Mouse (Mus musculus) ES-Bruce4 (cell line): ENCODE measurements around the gene Cadps. TPM values are rescaled to one million over a fixed set of nuclear protein-coding genes. Genes with fewer than 3 reads are reported as not detected.

Experiments used
- H3K27ac ChIP-seq: 2 replicates; pipeline ENCODE4 v1.5.1; 2012; ENCODE audit warnings: low read length, inconsistent platforms; ENCODE audit not compliant: insufficient read depth
- H3K27me3 ChIP-seq: 2 replicates; pipeline ENCODE4 v1.6.1; 2012; ENCODE audit warnings: mild to moderate bottlenecking, low read length, inconsistent platforms; ENCODE audit not compliant: control insufficient read depth, poor library complexity, insufficient read depth, severe bottlenecking
- H3K36me3 ChIP-seq: 2 replicates; pipeline ENCODE4 v1.6.1; 2012; ENCODE audit warnings: inconsistent platforms, mild to moderate bottlenecking, low read length, moderate library complexity; ENCODE audit not compliant: control insufficient read depth, poor library complexity, insufficient read depth, severe bottlenecking
- H3K4me1 ChIP-seq: one replicate; pipeline ENCODE4 v1.8.1; 2011; ENCODE audit warnings: low read length; ENCODE audit not compliant: control insufficient read depth, insufficient read depth
- H3K4me3 ChIP-seq: 2 replicates; pipeline ENCODE4 v1.5.1; 2011; ENCODE audit warnings: low read depth, mild to moderate bottlenecking, low read length
- H3K9ac ChIP-seq: 2 replicates; pipeline ENCODE4 v1.6.1; 2012; ENCODE audit warnings: low read depth, mild to moderate bottlenecking, inconsistent platforms; ENCODE audit not compliant: poor library complexity, severe bottlenecking
- H3K9me3 ChIP-seq: replicated peaks from 2 replicates; pipeline ENCODE4 v1.6.1; 2012; ENCODE audit warnings: mild to moderate bottlenecking, low read length, inconsistent platforms; ENCODE audit not compliant: control insufficient read depth, poor library complexity, insufficient read depth, severe bottlenecking
- CTCF ChIP-seq: IDR thresholded peaks from one replicate; pipeline ENCODE4 v1.8.1; 2011; ENCODE audit warnings: low read depth, low read length
- EP300 ChIP-seq: IDR thresholded peaks from 2 replicates; pipeline ENCODE4 v1.6.1; 2011; ENCODE audit warnings: low read depth, low read length; ENCODE audit not compliant: insufficient read depth
- POLR2A ChIP-seq: IDR thresholded peaks from one replicate; pipeline ENCODE4 v1.8.1; 2011; ENCODE audit warnings: low read length; ENCODE audit not compliant: insufficient read depth
- polyA plus RNA-seq: library from polyadenylated mRNA; stranded (reverse); fragments of >200 nt; gene quantifications from 2 replicates; pipeline ENCODE4 v1.2.4, GENCODE M21; 2011; ENCODE audit warnings: low read depth; ENCODE audit not compliant: missing spikeins, insufficient read depth, insufficient read length

Cadps gene
- polyA plus RNA-seq, 1 experiment, result 1.3 TPM

DNA sequence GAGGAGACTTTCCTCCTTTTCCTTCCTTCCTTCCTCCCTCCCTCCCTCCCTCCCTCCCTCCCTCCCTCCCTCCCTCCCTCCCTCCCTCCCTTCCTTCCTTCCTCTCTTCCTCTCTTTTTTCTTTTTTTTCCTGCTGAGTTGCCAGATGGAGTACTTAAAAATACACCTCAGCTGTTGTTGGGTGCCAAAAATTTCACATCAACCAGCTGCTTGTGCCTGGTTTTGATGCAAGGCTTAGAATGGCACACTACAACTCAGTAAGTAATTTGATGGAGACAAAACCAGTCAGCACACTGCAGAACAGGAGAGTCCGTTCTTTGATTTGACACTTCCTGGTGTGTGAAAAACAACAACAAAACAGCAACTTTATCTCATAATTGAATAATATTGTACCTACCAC lies 42.9 kb downstream of the Cadps start:
- Histone ChIP-seq H3K27ac (no peak overlapping the region), H3K4me1 (no peaks in the 10 kb centered on the region), H3K9me3 (no peaks in the 10 kb centered on the region), H3K36me3 (no peaks in the 10 kb centered on the region), H3K9ac (no peak overlapping the region), H3K4me3 (no peak overlapping the region), H3K27me3 (no peaks in the 10 kb centered on the region)
- no peak for TF ChIP-seq CTCF

DNA sequence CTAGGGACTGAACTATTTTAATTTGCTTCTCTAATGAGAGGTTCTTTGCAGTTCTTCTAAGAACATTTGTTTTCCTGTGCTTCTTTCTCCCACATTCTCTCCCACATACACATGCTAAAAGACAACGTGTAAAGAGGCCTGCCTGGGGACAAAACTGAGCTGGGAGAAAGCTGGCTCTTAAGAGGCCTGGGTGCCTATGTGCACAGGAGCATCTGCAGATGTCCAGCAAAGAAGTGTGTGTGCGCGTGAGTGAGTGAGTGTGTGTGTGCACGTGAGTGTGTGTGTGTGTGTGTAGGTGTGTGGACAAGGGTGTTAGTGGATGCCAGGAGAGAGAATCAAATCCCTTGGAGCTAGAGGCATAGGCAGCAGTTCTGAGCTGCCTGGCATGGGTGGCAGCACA lies 44.9 kb downstream of the Cadps start:
- H3K9ac ChIP-seq, result no peak overlapping the region
- no peaks in the 10 kb centered on the region for H3K4me1 ChIP-seq
- no peak overlapping the region for H3K4me3 ChIP-seq
- TF ChIP-seq POLR2A (no peak), EP300 (no peak), CTCF (no peak)
- no peaks in the 10 kb centered on the region for H3K27me3 ChIP-seq
- no peak overlapping the region for H3K27ac ChIP-seq
- no peaks in the 10 kb centered on the region for H3K36me3 ChIP-seq
- no peaks in the 10 kb centered on the region for H3K9me3 ChIP-seq

DNA sequence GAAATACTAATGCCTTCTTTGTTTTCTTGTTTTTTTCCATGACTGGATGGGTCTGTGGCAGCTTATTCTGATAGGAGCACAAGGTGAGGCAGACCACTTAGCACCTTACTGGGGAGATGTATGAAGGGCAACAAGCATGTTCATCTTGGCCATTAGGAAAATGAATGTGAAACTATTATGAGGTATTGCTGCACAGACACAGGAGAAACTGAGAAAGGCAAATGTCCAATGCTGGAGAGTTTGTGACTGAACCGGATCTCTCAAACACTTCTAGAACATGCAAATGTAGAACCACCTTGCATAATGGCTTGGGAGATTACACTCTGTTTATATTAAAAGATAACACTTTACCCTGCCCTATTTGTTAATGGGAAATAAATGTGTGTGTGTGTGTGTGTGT lies 54.0 kb downstream of the Cadps start:
- Histone ChIP-seq H3K9me3 (no peaks in the 10 kb centered on the region), H3K27me3 (no peaks in the 10 kb centered on the region), H3K4me1 (no peaks in the 10 kb centered on the region), H3K4me3 (no peak overlapping the region), H3K9ac (no peak overlapping the region), H3K36me3 (no peaks in the 10 kb centered on the region), H3K27ac (no peak overlapping the region)
- TF ChIP-seq CTCF, result no peak

DNA sequence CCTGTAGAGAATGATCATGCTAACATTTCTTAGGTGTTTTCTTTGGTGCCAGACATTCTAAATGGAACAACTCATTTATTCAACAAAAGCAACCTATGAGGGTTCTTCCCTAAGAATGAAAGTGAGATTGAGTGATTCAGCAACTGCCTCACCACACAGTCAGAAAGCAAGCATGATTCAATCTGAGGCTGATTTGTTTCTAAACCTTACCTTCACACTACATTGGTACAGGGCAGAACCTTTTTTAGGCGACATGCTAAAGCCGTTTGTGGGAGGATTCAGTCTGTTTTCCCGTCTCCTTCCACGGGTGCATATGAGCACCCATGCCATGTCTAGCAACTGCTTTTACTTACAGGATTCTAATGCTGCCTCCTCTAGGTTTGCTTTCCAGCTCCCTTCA lies 69.6 kb downstream of the Cadps start:
- no peak overlapping the region for H3K4me3 ChIP-seq
- no peak overlapping the region for H3K9ac ChIP-seq
- H3K36me3 ChIP-seq, result no peaks in the 10 kb centered on the region
- no peaks in the 10 kb centered on the region for H3K9me3 ChIP-seq
- no peak overlapping the region for H3K27ac ChIP-seq
- H3K27me3 ChIP-seq, result no peaks in the 10 kb centered on the region
- no peaks in the 10 kb centered on the region for H3K4me1 ChIP-seq
- TF ChIP-seq CTCF, result no peak
- TF ChIP-seq POLR2A, result no peak
- TF ChIP-seq EP300, result no peak

DNA sequence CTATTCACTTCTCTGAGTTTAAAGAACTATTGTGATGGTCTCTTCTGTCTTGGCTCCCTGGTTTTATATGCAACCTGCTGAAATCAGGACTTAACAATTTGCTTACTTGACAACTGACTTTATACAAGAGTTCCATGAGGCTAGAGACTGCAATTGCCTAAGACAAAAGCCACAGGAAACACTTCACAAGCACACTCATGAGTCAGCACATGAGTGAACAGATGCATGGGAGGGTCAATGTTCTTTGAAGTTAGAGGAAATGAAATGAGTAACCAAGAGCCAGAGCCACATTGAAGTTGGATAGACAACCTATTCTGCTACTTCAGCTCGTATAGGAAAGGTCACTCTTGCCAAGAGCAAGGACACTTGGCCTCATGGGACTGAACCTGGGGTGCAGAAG lies 71.1 kb downstream of the Cadps start:
- Histone ChIP-seq H3K9me3 (no peaks in the 10 kb centered on the region), H3K27me3 (no peaks in the 10 kb centered on the region), H3K4me1 (no peaks in the 10 kb centered on the region), H3K9ac (no peak overlapping the region), H3K4me3 (no peak overlapping the region), H3K27ac (no peak overlapping the region), H3K36me3 (no peaks in the 10 kb centered on the region)
- TF ChIP-seq POLR2A (no peak), CTCF (no peak), EP300 (no peak)

DNA sequence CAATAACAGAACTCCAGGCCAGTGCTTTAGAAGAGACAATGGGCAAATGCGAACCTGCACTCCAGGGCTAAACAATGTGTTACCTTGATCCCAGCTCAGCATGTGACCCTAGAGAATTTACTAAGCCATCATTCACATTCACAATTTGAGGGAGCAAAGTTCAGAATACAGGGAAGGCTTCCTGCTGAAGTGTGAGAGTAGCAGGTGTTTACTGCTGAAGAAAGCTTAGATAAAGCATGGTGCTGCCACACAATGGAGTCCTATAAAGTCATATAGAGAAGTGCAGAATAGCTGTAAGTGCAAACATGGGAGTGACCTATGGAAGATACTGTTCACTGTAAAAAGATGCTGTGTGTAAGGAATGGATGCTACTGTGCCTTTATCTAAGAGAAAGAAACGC lies 91.9 kb downstream of the Cadps start:
- no peak for TF ChIP-seq CTCF
- no peak for TF ChIP-seq POLR2A
- no peak for TF ChIP-seq EP300
- Histone ChIP-seq H3K27ac (no peak overlapping the region), H3K9ac (no peak overlapping the region), H3K36me3 (no peaks in the 10 kb centered on the region), H3K4me3 (no peak overlapping the region), H3K9me3 (peaks cover 2% of the 10 kb centered on the region; the same call in 1 of the 2 replicates), H3K27me3 (no peaks in the 10 kb centered on the region), H3K4me1 (no peaks in the 10 kb centered on the region)
